Mouse (Mus musculus) lung, postnatal 0 days (tissue): Measurements from ENCODE around the gene Map2k5. TPM values are rescaled to one million over a fixed set of nuclear protein-coding genes. Genes with fewer than 3 reads are reported as not detected.

Experiments used
- ATAC-seq: fragments of 200-750 bp; cut with Nextera tagmentation; 2 replicates; pipeline ENCODE4 v1.8.0; 2017; ENCODE audit warnings: moderate library complexity
- DNase-seq: peaks from one replicate; pipeline ENCODE4 v3.0.0-alpha.2; 2016; ENCODE audit warnings: low spot score
- H3K27ac ChIP-seq: fragments of 300-500 bp; sonication (generic); 2 replicates; pipeline ENCODE4 v1.5.1; 2014; ENCODE audit warnings: antibody characterized with exemption, mild to moderate bottlenecking, low read length, mixed read lengths
- H3K27me3 ChIP-seq: fragments of 300-500 bp; sonication (generic); replicated peaks from 2 replicates; pipeline ENCODE4 v1.6.1; 2014; ENCODE audit warnings: low read length, mixed read lengths; ENCODE audit not compliant: insufficient read depth
- H3K36me3 ChIP-seq: fragments of 300-500 bp; sonication (generic); 2 replicates; pipeline ENCODE4 v1.6.1; 2014; ENCODE audit warnings: low read length, mixed read lengths; ENCODE audit not compliant: insufficient read depth
- H3K4me1 ChIP-seq: fragments of 300-500 bp; sonication (generic); 2 replicates; pipeline ENCODE4 v1.6.1; 2014; ENCODE audit warnings: antibody characterized with exemption, low read depth, low read length, mixed read lengths; ENCODE audit not compliant: insufficient read depth
- H3K4me2 ChIP-seq: fragments of 300-500 bp; sonication (generic); replicated peaks from 2 replicates; pipeline ENCODE4 v1.6.1; 2014; ENCODE audit warnings: low read depth, mild to moderate bottlenecking, low read length, moderate library complexity, mixed read lengths
- H3K4me3 ChIP-seq: fragments of 300-500 bp; sonication (generic); 2 replicates; pipeline ENCODE4 v1.5.1; 2014; ENCODE audit warnings: low read depth, low read length
- H3K9ac ChIP-seq: fragments of 300-500 bp; sonication (generic); replicated peaks from 2 replicates; pipeline ENCODE4 v1.6.1; 2014; ENCODE audit warnings: low read depth, mild to moderate bottlenecking
- H3K9me3 ChIP-seq: fragments of 300-500 bp; sonication (generic); 2 replicates; pipeline ENCODE4 v1.6.1; 2016; ENCODE audit warnings: low read length, mixed read lengths
- CTCF ChIP-seq: IDR thresholded peaks from 2 replicates; pipeline ENCODE4 v1.5.1; 2016; ENCODE audit warnings: antibody characterized with exemption, mild to moderate bottlenecking
- EP300 ChIP-seq: IDR thresholded peaks from 2 replicates; pipeline ENCODE4 v1.6.1; 2016; ENCODE audit warnings: antibody characterized with exemption, mild to moderate bottlenecking, control low read depth
- WGBS: fragments of 180-500 bp; shearing (Covaris S2); extraction: QIAGEN DNeasy Blood & Tissue Kit; methylation state at CpG from one replicate; pipeline ENCODE4 v1.1.7; 2014; 5-methylcytosine and 5-hydroxymethylcytosine counted together
- polyA plus RNA-seq: library from polyadenylated mRNA; unstranded; fragments of >200 nt; fragmentation: Nextera tagmentation; extraction: Ambion mirVana; gene quantifications from 2 replicates; pipeline ENCODE4 v1.2.1, GENCODE M21; 2015

Map2k5 gene
- polyA plus RNA-seq, 1 experiment from 2014 or later, result 23.1 TPM

- Histone ChIP-seq H3K9me3 (no peaks in the 10 kb centered on the region), H3K27me3 (no peaks in the 10 kb centered on the region), H3K9ac (no peak overlapping the region), H3K4me2 (no peak overlapping the region), H3K36me3 (no peaks in the 10 kb centered on the region), H3K4me3 (no peak overlapping the region), H3K27ac (no peak overlapping the region), H3K4me1 (peaks cover 3% of the 10 kb centered on the region; the same call in 1 of the 2 replicates)
- TF ChIP-seq CTCF (no peak), EP300 (no peak)
- peak; percentile 91 for ATAC-seq
- DNase-seq, result peak; percentile 83
- 35% methylated on average over 5 of the region's 5 CpGs for WGBS
Observed at GRCm38 (mm10) chr9:63309008-63309407, 68.7 kb downstream of the Map2k5 start.

GRCm38 (mm10) chr9:63308441-63308840 is 69.3 kb downstream of the Map2k5 start:
- H3K27ac ChIP-seq, result no peak overlapping the region
- no peak for DNase-seq
- WGBS, result 34% methylated on average over 4 of the region's 4 CpGs
- no peak overlapping the region for H3K4me3 ChIP-seq
- peaks cover 3% of the 10 kb centered on the region; the same call in 1 of the 2 replicates for H3K4me1 ChIP-seq
- H3K4me2 ChIP-seq, result no peak overlapping the region
- no peaks in the 10 kb centered on the region for H3K36me3 ChIP-seq
- no peak for ATAC-seq
- H3K27me3 ChIP-seq, result no peaks in the 10 kb centered on the region
- no peaks in the 10 kb centered on the region for H3K9me3 ChIP-seq
- H3K9ac ChIP-seq, result no peak overlapping the region
- TF ChIP-seq CTCF, result no peak
- TF ChIP-seq EP300, result no peak

GRCm38 (mm10) chr9:63302511-63302910 is 75.2 kb downstream of the Map2k5 start:
- H3K4me1 ChIP-seq, result no peaks in the 10 kb centered on the region
- no peaks in the 10 kb centered on the region for H3K9me3 ChIP-seq
- H3K4me2 ChIP-seq, result no peak overlapping the region
- H3K27ac ChIP-seq, result no peak overlapping the region
- H3K27me3 ChIP-seq, result no peaks in the 10 kb centered on the region
- no peaks in the 10 kb centered on the region for H3K36me3 ChIP-seq
- no peak for ATAC-seq
- no peak overlapping the region for H3K9ac ChIP-seq
- no peak for DNase-seq
- WGBS, result 88% methylated on average over 4 of the region's 4 CpGs
- no peak overlapping the region for H3K4me3 ChIP-seq
- TF ChIP-seq EP300 (no peak), CTCF (no peak)

GRCm38 (mm10) chr9:63298656-63299055 is 79.0 kb downstream of the Map2k5 start:
- H3K27me3 ChIP-seq, result no peaks in the 10 kb centered on the region
- H3K9me3 ChIP-seq, result no peaks in the 10 kb centered on the region
- DNase-seq (no peak), ATAC-seq (no peak)
- no peak overlapping the region for H3K4me3 ChIP-seq
- no peak overlapping the region for H3K27ac ChIP-seq
- no peak overlapping the region for H3K9ac ChIP-seq
- TF ChIP-seq CTCF (no peak), EP300 (no peak)
- 96% methylated on average over 3 of the region's 3 CpGs for WGBS
- no peak overlapping the region for H3K4me2 ChIP-seq
- H3K36me3 ChIP-seq, result no peaks in the 10 kb centered on the region
- H3K4me1 ChIP-seq, result no peaks in the 10 kb centered on the region

- DNase-seq (no peak), ATAC-seq (no peak)
- H3K27ac ChIP-seq, result no peak overlapping the region
- no peaks in the 10 kb centered on the region for H3K9me3 ChIP-seq
- H3K36me3 ChIP-seq, result no peaks in the 10 kb centered on the region
- H3K27me3 ChIP-seq, result no peaks in the 10 kb centered on the region
- no peak overlapping the region for H3K4me3 ChIP-seq
- no peak overlapping the region for H3K9ac ChIP-seq
- no peak for TF ChIP-seq EP300
- no peak for TF ChIP-seq CTCF
- no peak overlapping the region for H3K4me2 ChIP-seq
- no peaks in the 10 kb centered on the region for H3K4me1 ChIP-seq
- WGBS, result 66% methylated on average over 7 of the region's 7 CpGs
Observed at GRCm38 (mm10) chr9:63295551-63295958, 82.1 kb downstream of the Map2k5 start.

- Histone ChIP-seq H3K4me2 (no peak overlapping the region), H3K27ac (no peak overlapping the region), H3K36me3 (no peaks in the 10 kb centered on the region), H3K27me3 (no peaks in the 10 kb centered on the region), H3K4me1 (no peaks in the 10 kb centered on the region), H3K9me3 (no peaks in the 10 kb centered on the region), H3K4me3 (no peak overlapping the region), H3K9ac (no peak overlapping the region)
- no peak for ATAC-seq
- no peak for DNase-seq
- WGBS, result 66% methylated on average over 6 of the region's 6 CpGs
- TF ChIP-seq CTCF, result peak; percentile 25; the same call in 1 of the 2 replicates
- no peak for TF ChIP-seq EP300
Observed at GRCm38 (mm10) chr9:63294846-63295245, 82.9 kb downstream of the Map2k5 start.
